Mouse (Mus musculus) right cerebral cortex, postnatal 36 days (tissue): Measurements from ENCODE around the gene Tap1.
A peak's percentile ranks its signal among the peaks of the same experiment; 100 is the strongest.
"Not testable (repeated sequence)": the region's sequence is repeated elsewhere in the genome, so short reads cannot be mapped to it uniquely, and the experiment has no call there.

ENCODE experiments used
- DNase-seq, 2 experiments: peaks; one replicate each; pipeline ENCODE4 v3.0.0; 2022; ENCODE audit warnings: low spot score in 2 of 2, mixed read lengths in 1 of 2

Tap1 gene

DNA sequence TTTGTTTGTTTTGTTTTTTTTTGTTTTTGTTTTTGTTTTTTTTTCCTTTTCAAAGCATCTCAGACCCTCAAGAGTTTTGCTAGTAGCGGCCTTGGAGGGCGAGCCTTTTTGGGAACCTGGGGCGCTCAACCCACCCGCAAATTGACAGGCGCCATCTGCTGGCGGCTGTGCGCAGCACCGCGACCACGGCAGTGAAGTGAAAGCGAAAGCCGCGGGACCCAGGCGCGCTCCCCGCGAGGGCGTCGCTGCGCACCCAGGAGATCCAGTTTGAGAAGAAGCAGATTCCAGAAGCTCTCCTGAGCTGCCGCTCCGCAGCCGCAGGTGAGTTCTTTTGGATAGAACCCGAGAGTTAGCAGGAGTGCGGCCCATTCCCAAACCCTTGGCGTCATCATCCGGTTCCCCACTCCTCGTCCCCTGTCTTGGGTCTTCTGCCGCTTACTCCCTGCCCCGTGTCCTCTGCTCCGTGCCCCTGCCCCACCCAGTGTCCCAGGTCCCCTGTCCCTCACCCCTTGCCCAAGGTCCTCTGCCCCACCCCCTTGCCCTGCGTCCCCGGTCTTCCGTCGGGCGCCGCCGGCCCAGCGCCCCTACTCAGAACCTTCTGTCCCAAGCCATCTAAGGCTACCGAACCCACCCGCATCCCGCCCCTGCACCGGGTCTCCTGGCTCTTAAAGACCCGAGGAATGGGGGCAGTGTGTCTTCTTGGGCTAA, 17.1 kb downstream of the Tap1 start:
- DNase-seq, result peak; percentile 69

DNA sequence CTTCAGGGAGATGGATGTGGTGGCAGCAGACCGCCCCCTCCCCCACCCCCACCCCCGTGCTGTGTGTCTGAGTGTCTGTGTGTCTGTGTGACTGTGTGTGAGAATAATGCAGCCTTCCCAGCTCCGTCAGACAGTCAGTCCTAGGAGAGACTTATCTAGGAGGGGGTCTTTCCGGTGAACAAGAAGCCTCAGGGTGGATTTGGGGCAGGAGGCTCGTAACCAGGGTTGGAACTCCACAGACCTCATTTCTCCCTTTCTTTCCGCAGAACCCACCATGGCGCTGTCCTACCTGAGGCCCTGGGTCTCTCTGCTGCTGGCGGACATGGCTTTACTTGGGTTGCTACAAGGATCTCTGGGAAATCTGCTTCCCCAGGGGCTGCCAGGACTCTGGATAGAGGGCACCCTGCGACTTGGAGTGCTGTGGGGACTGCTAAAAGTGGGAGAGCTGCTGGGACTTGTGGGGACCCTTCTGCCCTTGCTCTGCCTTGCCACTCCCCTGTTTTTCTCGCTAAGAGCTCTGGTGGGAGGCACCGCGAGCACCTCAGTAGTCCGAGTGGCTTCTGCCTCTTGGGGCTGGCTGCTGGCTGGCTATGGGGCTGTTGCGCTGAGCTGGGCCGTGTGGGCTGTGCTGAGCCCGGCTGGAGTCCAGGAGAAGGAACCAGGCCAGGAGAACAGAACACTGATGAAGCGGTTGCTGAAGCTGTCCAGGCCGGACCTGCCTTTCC, 17.8 kb downstream of the Tap1 start:
- DNase-seq, result no peak

DNA sequence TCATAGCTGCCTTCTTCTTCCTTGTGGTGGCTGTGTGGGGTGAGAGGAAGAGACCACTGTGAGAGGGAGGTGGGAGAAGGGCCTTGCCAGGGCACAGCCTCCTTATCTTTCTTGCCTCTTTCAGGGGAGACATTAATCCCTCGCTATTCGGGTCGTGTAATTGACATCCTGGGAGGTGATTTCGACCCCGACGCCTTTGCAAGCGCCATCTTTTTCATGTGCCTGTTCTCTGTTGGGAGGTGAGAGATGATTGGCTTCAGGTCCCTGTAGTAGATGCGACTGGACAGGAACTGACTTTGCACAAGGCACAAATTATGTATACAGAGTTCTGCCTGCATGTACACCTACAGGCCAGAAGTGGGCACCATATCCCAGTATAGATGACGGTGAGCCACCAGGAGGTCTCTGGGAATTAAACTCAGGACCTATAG, 18.4 kb downstream of the Tap1 start:
- DNase-seq, result no peak

DNA sequence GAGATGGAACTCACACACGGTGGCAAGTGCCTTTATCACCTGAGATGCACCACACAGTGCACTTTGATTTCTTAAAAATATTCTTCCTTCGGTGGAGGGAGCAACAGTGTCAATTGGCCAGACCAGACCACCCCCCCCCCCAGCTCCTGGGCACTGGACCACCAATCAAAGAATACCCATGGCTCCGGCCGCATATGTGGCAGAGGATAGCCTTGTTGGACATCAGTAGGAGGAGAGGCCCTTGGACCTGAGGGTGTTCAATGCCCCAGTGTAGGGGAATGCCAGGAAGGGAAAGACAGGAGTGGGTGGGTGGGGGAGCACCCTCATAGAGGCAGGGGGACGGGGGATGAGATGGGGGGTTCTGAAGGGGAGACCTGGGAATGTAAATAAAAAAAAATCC, 19.4 kb downstream of the Tap1 start:
- DNase-seq, result no peak

DNA sequence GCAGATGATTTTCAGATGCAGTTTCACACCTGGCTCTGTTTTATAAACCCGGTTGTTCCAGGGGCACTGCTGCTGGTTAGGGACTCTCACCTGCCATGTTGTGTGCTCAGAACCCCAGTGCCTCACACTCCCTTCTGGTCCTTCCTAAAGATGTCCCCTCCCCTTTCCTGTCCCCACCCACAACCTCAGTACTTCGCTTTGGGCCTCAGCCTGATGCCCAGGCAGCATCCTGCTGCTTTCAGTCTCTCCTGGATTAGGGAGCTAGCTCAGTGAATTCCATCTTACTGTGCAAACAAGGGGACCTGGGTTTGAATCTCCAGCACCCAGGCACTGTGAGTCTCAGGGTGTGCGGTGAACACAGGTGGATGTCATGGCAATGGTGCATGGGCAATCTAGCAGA, 20.1 kb downstream of the Tap1 start:
- no peak for DNase-seq

DNA sequence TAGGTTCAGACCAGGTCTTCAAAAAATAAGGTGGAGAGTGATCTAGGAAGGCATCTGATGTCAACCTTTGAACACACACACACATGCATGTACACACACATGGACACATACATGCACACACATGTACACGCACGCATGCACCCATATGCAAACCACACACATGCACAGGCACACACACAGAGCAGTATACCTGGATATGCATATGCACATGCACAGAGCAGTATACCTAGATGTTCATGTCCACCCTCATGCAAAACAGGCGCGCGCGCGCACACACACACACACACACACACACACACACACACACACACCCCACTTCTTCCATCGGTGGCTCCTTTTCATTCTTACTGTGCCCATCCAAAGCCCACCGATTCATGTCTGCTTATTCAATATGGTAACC, 20.5 kb downstream of the Tap1 start:
- no peak for DNase-seq

DNA sequence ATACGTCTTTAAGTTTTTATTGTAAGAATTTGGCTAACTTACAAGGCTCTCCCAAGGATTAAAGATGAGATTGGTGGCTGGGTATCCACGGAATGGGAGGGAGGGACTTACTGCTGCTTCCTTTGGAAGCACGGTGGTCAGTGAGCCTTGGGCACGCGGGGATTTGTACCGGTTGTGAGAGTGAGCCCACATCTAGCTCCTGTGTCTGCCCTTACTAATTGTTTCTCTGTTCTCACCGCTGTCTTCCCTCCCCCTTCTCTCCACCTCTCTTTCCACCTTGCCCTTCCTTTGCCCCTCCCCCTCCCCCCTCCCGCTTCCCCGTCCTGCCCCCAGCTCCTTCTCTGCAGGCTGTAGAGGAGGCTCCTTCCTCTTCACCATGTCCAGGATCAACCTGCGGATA, 21.1 kb downstream of the Tap1 start:
- DNase-seq, result no peak

DNA sequence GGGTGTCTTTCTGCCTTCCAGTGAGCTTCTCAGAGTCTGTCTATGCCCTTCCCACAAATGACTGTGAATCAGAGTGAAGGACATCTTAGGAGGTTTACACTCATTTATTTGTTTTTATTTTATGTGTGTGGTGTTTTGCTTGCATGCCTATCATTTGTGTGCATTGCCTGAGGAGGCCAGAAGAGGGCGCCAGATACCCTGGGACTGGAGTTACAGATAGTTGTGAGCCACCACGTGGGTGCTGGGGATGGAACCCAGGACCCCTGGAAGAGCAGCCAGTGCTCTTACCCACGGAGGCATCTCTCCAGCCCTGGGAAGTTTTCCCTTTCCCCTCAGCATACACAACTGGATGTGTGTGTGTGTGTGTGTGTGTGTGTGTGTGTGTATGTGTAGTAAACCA, 22.3 kb downstream of the Tap1 start:
- no peak for DNase-seq

DNA sequence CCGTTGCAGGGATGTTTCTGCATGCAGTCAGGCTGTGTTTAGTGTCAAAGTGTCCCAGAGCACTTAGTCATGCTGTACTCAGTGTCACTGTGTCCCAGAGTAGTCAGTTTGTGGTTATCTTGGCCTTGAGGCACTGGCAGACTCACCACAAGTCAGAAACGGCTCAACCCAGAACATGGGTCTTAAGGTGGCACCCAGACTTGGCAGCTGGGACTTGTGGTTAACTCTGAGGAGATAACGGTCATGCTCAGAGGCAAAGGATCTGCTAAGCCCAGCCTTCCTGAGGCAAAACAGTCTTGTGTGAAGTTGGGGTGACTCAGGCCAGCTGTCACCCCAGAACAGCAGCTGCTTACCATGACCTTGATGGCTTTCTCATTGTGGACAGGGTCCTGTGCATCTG, 23.2 kb downstream of the Tap1 start:
- DNase-seq, result no peak

DNA sequence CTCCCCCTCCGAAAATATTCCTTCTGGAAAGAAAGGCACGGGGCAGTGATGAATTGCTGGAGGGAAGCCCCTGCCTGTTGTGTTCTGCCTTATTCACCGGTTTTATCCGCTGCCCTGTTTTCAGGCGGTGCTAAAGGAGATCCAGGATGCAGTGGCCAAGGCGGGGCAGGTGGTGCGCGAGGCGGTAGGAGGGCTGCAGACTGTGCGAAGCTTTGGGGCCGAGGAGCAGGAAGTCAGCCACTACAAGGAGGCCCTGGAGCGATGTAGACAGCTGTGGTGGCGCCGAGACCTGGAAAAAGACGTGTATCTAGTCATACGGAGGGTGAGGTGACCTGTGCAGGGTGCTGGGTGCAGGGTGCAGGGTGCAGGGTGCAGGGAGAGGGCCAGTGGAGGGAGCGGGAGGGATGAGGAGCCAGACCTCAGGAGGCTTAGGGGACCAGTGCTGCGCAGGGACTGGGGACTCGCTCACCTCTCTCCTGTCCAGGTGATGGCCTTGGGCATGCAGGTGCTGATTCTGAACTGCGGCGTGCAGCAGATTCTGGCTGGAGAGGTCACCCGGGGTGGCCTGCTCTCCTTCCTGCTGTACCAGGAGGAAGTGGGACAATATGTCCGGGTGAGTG, 24.5 kb downstream of the Tap1 start:
- no peak for DNase-seq

DNA sequence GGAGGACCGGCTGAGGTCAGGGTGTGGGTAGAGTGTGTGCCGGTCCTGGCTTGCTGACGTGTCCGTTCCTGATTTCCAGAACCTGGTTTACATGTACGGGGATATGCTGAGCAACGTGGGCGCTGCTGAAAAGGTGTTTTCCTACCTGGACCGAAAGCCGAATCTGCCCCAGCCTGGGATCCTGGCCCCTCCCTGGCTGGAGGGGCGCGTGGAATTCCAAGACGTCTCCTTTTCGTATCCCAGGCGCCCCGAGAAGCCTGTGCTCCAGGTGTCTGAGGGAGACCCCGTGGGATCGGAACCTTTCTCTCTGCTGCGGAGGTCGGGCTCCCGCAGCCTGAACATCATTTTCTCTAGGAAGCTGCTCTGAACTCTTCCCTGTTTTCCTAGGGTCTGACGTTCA, 26.6 kb downstream of the Tap1 start:
- DNase-seq, result no peak

DNA sequence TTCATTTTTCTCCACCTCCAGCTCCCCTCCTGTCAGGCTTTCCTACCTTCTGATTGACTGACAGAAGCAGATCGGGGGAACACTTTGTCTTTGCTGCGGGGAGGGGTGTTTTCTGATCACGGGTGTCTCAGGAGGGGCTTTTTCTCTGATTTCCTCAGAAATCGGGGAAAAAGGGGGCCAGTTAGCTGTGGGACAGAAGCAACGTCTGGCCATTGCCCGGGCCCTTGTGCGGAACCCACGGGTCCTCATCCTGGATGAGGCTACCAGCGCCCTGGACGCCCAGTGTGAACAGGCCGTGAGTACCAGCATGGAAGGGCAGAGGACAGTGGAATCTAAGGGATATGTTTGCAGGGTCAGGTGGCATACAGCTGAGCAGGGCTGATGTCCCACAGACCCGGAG, 27.8 kb downstream of the Tap1 start:
- DNase-seq, result no peak

DNA sequence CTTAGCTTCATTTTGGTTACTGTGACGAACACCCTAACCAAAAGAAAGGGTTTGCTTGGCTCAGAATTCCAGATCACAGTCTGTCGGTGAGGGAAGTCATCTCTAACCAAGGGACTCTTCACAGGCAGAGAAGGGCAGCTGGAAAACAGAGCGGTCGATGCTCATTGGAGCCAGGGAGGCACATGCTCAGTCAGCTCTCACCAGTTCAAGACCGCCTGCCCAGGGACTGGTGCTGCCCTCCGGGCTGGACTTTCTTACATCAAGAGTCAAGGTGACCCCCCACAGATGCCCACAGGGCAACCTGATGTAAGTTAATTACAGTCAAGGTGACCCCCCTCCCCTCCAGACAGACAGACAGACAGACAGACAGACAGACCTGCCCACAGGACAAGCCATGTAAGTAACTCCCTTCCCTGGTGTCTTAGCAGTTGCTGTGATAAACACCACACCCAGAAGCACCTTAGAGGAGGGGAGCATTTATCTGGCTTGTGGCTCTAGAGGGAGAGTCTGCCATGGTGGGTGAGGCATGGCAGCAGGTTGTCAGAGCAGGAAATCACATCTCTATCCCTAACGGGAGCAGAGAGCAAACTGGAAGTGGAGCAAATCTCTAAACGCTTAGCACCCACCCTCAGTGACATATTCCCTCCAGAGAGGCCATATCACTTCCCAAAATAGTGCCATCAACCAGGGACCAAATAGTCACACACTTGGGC, 30.0 kb downstream of the Tap1 start:
- no peak for DNase-seq

DNA sequence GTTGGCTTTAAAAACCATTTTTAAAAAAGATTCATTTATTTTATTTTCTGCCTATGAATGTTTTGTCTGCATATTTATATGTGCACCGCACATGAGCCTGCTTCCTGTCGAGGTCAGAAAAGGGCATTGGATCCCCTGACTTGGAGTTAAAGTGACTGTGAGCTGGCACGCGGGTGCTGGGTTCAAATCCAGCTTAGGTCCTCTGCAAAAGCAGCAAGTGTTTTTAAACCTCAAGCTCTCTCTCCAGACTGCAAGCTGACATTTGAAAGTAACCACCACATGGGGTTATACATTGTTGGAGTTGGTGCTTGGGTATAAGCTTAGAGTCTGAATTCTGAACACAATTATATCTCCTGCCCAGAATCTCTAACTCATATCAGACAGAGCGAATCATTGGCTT, 30.6 kb downstream of the Tap1 start:
- DNase-seq, result no peak

DNA sequence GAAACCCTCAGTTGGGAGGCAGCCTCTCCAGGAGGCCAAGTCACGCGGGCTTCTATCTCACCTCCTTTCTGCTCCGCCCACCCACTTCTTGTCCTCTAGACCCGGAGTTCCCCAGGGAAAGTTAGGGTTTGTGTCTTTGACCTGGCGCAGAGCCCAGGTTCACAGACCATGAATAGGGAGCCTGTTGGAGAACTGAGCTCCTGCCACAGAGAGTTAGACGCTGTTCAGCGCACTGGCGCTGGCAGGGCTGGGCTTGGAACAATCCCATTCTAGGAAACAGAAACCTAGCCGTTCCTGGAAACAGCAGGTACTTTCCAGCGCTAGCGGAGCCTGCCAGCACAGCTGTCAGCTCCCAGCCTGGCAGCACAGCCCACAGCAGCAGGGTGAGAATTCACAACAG, 31.3 kb downstream of the Tap1 start:
- peak; percentile 23 to 26 for DNase-seq

DNA sequence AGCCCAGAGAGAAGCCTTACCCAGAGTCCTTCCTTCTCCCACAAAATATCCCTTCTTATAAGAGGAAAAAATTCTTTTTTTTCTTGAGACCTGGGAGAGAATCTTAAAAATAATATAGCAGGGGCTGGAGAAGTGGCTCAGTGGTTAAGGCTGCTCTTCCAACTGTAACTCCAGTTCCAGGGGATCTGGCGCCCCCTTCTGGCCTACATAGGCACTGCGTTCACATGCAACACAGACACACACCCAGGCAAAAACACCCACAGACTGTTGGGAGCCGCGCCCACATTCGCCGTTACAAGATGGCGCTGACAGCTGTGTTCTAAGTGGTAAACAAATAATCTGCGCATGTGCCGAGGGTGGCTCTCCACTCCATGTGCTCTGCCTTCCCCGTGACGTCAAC, 31.7 kb downstream of the Tap1 start:
- DNase-seq, result not testable (repeated sequence)

DNA sequence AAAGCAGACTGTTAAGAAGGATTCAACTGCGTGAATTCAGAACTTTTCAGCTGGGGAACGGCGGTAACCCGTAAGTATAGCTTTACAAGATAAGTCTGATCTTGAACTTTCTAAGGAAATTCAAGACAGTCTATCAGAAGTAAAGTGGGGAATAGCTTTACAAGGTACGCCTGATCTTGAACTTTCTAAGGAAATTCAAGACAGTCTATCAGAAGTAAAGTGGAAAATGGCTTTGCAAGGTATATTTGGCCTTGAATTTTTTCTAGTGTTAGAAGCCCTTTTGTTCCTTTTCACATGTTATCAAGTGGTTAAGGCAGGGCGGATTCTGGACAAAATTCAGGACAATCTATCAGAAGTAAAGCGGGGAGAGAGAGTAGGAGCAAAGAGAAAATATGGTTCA, 32.4 kb downstream of the Tap1 start:
- DNase-seq, result not testable (repeated sequence)

DNA sequence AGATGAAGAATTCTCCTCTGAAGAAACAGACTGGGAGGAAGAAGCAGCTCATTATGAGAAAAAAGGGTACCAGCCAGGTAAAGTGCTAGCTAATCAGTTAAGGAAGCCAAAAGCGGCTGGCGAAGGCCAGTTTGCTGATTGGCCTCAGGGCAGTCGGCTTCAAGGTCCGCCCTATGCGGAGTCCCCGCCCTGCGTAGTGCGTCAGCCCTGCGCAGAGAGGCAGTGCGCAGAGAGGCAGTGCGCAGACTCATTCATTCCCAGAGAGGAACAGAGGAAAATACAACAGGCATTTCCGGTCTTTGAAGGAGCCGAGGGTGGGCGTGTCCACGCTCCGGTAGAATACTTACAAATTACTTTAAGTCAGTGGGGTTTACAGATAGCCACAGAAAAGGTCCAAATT, 33.0 kb downstream of the Tap1 start:
- DNase-seq, result not testable (repeated sequence)

DNA sequence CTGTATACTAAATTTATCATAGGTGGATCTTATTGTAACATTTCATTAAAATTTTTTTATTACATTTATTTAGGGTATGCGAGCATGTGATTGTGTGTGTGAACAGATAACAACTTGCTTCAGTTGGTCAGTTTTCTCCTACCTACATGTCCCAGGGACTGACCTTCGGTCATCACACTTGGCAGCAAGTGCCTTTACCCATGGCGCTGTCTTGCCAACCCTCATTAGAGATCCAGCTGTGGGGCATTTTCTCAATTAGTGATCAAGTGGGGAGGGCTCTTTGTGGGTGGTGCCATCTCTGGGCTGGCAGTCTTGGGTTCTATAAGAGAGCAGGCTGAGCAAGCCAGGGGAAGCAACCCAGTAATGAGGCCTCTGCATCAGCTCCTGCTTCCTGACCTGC, 37.5 kb downstream of the Tap1 start:
- no peak for DNase-seq

DNA sequence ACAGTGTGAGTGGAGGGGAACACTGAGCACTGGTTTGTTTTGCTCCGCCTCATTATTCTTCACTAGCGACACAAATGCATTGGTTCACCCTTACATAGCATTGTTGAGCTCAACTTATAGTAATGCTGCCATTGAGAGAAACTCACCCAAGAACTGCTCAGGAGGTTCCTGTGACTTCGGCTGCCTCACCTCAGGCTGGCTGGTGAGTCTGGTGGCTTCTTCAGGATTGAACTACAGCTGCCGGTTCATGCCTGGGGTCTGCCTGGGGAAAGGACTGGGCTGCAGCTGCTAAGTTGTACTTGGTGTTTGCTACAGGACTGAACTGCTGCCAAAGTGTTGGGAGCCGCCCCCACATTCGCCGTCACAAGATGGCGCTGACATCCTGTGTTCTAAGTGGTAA, 38.1 kb downstream of the Tap1 start:
- no peak for DNase-seq

DNA sequence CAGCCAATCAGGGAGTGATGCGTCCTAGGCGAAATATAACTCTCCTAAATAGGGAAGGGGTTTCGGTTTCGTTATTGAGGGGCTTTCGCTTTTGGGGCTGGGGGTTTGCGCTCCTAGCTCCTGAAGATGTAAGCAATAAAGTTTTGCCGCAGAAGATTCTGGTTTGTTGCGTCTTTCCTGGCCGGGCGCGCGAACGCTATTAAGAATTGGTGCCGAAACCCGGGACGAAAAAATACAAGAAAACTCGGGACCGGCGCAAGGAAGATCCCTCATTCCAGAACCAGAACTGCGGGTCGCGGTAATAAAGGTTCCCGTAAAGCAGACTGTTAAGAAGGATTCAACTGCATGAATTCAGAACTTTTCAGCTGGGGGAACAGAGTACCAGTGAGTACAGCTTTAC, 38.6 kb downstream of the Tap1 start:
- DNase-seq, result not testable (repeated sequence)

DNA sequence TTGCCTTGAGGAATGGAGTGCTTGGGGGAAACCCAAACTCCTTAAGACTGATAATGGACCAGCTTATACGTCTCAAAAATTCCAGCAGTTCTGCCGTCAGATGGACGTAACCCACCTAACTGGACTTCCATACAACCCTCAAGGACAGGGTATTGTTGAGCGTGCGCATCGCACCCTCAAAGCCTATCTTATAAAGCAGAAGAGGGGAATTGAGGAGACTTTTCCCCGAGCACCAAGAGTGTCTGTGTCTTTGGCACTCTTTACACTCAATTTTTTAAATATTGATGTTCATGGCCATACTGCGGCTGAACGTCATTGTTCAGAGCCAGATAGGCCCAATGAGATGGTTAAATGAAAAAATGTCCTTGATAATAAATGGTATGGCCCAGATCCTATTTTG, 43.6 kb downstream of the Tap1 start:
- not testable (repeated sequence) for DNase-seq
